Mouse (Mus musculus) left cerebral cortex, adult 11 months (tissue): ENCODE results near the gene Pml.
"Not testable (repeated sequence)": the region's sequence is repeated elsewhere in the genome, so short reads cannot be mapped to it uniquely, and the experiment has no call there.

Experiments used
- DNase-seq: peaks from one replicate; pipeline ENCODE4 v3.0.0; 2022; ENCODE audit warnings: low spot score

Pml gene

DNA sequence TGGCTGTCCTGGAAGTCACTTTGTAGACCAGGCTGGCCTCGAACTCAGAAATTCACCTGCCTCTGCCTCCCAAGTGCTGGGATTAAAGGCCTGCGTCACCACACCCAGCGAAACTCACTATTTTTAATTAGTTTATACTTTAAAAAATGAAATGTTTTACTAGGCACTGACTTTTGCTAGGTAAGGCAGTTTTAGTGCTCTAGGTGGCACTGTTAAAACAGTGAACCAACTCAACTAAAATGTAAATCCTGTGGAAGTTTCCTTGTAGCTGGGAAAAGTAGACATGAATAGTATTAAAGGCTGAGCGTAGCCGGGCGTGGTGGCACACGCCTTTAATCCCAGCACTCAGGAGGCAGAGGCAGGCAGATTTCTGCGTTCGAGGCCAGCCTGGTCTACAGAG is 22.0 kb upstream of the Pml start:
- not testable (repeated sequence) for DNase-seq

DNA sequence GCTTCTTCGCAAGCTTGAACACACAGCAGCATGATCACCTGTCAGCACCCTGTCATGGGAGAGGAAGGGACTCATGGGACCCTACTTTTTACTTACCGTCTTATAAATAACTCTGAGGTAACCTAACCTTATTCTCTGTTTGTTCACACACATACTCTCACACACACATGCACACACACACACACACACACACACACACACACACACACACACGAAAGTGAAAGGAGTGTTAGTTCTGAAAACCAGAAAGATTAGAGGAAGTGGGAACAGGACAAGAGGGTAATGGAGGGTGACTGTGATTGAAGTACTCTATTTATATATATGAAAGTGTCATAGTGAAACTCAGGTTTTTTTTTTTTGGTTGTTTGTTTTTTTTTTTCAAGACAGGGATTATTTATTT is 21.5 kb upstream of the Pml start:
- DNase-seq: no peak

DNA sequence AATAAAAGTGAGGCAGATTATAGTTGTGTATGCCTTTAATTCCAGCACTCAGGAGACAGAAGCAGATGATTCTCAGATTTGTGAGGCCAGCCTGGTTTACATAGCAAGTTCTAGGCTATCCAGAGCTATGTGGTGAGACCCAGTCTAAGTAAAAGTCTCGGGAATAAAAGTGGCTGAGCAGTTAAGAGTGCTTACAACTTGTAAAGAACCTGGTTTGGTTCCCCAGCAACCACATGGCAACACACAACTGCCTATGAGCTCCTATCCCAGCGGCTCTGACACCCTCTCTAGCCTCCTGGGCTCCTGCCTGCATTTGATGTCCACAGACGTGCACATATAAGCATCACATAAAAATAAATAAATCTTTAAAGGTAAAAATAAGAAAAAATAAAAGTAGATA is 20.5 kb upstream of the Pml start:
- DNase-seq: no peak

DNA sequence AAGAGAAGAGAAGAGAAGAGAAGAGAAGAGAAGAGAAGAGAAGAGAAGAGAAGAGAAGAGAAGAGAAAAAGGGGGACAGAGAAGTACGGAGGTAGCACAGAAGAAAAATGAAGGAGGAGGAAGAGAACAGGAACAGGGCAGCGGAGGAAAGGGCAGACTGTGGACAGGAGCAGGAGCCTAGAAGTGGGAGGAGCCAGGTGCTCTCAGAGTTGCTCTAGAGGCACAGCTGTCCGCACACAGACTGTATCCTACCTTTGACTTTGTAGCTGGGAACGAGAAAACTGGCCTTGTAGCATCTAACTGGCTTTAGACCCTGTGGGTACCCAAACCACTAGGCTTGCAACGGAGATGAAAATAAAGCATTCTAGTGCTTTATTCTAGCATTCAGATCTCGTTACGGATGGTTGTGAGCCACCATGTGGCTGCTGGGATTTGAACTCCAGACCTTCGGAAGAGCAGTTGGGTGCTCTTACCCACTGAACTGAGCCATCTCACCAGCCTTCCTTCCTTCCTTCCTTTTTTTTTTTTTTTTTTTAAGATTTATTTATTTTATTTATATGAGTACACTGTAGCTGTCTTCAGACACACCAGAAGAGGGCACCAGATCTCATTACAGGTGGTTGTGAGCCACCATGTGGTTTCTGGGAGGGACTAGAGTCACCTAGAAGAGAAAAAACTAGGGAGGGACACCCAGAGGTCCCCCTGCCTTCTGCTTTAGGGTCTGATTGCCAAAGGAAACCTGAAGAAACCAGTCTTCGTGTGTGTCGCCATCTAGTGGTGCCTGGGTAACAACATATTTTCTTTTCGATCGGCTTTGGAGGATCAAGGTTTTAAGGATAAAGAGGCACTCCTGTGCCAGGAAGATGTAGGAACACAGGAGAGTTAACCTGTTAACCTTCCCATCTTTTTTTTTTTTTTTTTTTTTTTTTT is 19.1 kb upstream of the Pml start:
- no peak for DNase-seq

DNA sequence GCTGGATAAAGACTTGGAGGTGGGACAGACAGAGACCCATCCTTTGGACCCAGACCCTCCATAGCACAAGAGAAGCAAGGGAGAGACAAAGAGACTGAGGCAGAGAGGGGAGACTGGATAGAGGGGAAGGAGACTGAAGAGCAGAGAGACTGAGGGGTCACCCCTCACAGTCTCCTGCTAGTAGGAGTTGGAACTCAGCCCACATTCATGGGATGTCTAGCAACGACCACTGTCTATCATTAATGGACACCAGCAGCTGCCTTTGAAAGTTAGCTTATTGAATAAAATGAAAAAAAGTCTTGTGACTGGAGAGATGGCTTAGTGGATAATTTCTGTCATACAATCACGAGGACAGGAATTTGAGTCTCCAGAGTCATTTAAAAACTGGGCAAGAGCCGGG is 17.5 kb upstream of the Pml start:
- DNase-seq: no peak

DNA sequence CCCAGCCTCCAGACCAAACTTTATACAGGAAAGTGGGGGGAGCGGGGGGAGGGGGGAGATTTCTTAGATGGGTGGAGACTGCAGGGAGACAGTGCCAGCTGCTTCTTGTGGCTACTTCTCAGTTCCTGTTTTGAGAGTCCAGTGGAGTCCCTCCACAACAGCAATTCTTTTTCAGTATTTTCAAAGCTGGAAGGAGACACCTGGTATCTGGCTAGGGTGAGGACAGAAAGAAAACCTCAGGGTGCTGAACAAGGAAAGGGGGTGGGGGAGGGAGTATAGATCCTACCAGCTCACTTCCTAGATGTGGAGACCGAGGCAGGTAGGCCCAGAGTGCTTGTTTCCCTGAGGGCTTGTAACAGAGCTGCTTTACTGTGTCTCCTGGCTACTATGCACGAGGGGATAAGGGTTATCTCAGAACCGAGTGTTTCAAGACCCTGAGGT is 17.0 kb upstream of the Pml start:
- no peak for DNase-seq

DNA sequence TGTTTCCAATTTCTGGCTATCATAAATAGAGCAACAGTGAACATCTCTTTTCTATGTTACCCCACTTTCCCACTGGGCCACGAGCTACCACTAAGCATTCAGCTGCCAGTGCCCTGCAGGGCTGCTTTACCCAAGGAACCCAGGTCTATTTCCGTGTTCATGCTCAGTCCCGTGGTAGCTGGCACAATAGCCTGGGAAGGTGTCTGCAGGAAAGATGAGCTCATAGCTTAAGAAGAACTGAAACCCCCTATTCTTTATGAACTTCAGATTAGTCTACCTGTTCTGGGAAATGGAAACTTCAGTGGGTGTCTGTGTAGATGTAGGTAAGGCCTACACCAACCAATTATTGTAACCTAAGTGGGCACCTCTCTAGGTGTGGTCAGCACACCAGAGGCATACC is 15.8 kb upstream of the Pml start:
- no peak for DNase-seq

DNA sequence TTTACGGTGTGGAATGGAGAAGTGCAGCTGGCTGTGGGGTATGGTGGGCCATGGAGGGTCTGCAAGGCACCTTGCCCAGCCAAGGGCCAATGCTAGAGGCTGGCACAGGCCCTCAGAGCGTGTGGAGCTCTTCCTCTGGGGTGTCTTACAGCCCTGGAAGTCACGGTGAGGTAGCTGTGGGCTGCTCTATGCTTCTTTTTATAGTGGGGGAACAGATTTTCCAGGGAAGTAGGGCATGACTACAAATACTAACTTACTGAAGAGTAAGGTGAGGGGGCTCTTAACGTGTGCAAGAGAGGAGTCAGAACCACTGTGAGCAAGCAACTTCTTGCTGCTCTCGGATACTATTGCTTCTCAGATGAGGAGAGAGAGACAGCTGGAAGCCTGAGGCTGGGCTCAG is 12.9 kb upstream of the Pml start:
- no peak for DNase-seq

DNA sequence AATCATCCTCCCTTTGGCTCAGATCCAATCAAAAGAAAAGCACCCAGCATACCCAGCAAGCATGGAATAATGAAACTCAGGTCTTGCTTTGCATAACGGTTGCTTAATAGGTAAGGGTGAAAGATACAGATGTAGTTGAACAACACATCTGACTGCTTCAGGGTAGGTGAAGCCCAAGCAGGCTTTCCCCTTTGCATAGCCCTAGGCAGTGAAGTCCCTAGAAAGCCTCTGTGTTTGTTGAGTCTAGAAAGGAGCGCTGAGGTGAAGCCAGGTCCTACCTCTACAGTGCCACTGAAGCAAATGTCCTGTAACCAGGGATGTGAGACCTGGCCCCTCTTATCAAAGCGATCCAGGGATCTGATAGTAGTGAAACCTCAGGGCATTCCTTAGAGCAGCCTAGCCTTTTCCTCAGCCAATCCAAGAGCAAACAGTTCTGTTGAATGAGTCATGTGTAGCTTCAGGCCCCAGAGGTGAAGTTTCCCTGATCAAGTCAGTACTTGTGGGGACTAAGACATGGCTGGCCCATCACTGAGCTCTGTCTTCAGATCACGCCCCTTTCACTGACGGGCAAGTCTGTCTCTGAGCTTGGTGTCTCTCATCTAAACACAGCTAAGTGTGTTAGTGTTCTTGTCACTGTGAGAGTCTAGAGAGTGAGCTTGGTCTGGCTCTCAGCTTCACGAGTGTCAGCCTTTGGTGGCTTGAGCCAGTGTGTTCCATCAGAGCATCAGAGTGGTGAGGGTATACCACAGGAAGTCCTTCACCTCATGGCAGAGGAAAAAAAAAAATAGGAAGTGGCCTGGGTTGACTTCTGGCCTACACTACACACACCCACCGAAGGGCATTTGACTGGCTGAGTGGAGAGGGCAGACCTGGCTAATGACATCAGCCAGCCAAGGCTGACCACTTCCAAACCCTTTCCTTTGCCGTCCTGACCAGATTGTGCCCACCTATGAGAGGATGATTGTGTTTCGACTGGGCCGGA is 6.4 kb upstream of the Pml start:
- no peak for DNase-seq

DNA sequence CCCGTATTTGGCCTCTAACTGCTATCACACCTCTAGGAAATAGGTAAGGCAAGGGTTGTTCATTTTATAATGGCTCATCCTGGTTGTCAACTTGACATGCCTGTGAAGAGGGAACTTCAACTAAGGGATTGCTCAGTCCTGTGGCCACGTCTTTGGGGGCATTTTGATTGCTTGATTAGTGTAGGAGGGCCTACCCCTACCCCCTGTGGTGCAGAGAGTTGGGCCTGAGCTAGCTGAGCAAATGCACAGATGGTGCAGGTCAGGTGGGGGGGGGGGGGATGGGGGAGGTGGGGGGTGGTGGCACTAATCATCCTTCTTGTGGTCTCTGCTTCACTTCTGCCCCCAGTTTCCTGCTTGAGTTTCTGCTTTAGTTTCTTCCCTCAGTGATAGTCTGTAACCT is 5.5 kb upstream of the Pml start:
- no peak for DNase-seq

DNA sequence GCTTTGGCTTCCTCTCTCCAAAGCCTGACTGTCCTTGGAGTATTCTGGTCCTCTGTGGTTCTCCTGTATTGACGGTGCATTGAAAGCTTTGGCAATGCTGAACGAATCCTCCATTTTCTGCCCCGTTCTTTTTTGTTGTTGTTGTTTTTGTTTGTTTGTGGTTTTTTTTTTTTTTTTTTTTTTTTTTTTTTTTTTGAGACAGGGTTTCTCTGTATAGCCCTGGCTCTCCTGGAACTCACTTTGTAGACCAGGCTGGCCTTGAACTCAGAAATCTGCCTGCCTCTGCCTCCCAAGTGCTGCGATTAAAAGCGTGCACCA is 4.2 kb upstream of the Pml start:
- DNase-seq: not testable (repeated sequence)

DNA sequence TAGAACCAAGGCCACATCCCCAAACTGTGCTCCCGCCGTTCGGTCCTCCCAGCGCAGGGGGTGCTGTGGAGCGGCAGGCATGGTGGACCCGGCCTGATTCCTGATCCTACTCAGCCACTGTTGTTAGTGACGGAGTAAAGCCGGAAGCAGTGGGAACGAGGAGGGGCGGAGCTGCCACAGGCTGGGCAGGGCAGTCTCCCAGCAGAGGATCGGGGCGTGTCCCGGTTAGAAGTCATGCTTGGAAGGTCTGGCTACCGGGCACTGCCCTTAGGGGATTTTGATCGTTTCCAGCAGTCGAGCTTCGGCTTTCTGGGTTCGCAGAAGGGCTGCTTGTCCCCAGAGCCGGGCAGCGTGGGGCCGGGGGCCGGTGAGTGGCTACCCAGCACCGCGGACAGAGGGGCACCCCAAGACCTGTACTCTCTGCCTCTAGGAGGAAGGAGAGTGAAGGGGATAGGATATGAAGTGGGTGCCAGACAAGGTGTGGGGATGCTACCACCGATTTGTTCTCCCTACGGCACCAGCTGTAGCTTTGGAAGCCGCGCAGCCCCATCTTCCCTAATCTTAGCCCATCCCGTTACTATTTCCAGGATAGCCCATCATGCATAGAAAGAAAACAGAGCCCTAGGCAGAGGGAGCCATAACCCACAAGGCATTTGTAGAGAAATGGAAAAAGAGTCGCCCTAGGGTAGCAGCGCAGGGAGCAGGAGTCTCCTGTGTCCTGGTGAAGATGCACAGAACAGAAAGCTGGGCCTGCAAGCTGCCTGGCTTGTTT is 3.6 kb upstream of the Pml start, which contains the start of gene Stoml1:
Gene Stoml1 (plus strand): TSS at position 132 of the 772 bp plus-strand sequence.
- DNase-seq: peak; percentile 87

DNA sequence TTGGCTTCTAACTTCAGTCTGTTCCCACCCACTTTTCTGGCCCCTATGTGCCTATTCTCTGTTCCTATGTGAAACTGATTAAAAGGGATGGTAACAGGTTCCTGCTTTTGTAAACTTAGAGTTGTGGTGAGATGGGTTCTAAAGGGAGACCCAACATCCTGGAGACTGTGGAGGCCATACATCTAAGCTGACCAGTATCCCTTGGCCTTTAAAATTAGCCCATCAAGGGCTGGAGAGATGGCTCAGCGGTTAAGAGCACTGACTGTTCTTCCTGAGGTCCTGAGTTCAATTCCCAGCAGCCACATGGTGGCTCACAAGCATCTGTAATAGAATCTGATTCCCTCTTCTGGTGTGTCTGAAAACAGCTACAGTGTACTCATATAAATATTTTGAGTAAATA is 1.1 kb upstream of the Pml start:
- DNase-seq: not testable (repeated sequence)

DNA sequence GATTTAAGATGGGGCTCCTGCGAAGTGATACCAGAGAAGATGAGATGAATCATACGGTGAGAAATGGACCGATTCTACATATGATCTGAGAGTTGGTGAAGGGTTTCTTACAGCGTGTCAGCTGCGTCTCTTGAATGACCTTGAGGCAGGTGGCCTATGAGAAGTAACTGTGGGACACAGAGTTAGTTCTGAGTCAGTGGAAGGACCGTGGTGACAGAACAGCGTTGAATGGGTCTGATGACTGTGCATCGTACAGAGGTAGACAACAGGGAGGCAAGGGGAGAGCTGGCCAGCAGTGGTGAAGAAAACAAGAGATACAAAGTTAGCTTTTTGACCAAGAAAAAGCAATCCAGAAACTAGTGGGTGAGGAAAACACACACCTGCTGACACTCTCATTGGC is 736 bp upstream of the Pml start:
- DNase-seq: no peak

DNA sequence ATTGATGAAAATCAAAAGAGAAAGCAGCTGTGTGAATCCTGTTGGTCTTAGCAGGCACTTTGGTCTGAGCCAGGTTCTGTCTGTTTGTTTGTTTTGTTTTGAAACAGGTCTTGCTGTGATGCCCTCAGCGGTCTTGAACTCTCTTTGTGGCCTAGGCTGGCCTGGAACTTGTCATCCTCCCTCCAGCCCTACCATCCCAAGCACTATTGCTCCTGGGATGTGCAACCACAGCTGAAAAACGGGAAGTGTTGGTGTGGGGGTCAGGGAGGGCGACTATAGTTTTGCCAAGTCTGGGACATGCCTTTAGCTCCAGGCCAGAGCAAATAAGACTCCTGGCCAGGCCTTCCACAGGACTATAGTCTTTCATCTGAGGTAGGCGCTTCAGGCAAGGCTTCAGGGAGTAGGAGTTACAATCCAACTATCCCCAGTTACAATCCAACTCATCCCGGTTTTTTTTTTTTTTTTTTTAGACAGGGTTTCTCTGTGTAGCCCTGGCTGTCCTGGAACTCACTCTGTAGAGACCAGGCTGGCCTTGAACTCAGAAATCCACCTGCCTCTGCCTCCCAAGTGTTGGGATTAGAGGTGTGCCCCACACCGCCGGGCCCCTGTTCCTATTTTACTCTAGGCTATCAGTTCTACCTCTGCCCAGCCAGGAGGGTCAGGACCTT is 706 bp downstream of the Pml start:
- no peak for DNase-seq

DNA sequence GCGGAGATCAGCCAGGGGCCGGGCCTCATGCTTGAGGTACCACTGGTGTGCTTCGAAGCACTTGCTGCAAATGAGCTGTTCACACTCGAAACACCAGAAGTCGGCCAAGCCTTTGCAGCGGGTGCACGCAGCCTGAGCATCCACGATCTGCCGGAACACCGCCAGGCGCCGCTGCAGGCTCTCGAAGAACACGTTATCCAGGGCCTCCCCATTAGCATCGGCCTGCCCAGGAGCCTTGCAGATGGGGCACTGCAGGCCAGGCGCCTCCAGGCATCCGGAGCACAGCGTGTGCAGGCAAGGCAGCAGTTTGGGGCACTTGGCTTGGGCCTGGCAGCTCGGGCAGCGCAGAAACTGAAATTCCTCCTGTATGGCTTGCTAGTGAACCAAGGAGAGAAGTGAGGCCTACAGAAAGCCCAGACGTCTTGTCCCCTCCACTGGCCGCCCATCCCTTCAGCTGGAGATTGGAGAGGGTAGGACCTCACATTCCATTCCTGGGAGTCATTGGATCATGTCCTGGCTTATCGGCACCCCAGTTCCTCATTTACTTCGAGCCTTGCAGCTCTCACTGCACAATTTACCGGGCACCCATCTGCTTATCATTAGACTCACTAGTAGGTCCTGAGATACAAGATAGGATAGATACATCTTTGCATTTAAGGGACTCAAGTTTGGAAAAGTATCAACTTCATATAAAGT is 2.4 kb downstream of the Pml start:
- peak; percentile 62 for DNase-seq

DNA sequence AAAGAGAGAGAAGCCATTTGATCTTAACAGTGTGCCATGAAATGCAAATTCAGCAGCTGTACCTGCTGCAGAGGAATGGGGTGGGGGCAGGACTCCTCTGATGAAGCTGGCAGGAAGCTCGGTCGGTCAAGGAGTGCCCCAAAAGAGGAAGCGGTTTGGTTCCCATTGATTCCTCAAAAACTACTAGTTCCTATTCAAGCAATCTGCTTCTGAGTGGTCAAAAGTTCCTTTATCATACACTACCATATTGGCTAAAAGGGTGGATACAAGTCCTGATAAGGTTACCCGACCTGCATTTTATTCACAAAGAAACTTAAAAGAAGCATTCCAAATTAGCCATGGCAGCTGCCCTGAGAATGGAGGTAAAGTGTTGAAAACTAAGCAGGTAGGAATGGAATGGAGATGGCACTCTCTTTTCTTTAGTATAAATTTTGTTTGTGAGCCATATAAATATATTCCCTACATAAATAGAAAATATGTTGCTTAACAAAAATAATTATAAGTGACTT is 3.4 kb downstream of the Pml start:
- no peak for DNase-seq

DNA sequence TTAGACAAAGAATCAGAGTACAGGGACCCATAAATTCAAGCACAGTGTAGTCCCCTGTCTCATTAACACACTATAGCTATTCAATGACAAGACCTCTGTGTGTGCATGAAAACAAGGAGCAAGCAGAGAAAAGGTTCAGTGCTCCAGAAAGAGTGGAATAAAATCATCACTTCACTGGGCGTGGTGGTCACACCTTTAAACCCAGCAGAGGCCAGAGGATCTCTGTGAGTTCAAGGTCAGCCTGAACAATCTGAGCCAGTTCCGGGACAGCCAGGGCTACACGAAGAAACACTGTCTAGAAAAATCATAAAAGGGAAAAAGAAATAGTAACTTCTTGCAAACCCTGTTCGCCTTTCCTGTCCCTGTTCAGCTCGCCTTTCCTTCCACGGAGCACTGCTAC is 5.9 kb downstream of the Pml start:
- no peak for DNase-seq

DNA sequence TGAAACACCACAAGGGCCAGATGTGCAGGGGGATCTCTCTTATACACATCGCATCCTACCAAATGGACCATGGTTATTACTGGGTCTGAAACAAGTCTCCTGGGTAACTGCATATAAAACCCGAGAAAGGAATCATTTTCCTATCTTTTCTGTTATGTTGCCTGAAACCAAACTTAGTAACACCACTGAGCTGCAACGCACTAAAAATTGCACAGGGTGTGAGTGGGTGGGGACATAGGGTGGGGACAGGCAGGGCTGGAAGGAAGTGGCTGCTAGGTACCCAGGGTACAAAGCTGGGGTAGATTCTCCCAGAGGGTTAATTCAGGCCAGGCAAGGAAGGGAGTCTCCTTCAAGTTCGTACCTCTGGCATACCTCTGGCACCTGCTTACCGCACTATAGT is 6.9 kb downstream of the Pml start:
- DNase-seq: no peak

DNA sequence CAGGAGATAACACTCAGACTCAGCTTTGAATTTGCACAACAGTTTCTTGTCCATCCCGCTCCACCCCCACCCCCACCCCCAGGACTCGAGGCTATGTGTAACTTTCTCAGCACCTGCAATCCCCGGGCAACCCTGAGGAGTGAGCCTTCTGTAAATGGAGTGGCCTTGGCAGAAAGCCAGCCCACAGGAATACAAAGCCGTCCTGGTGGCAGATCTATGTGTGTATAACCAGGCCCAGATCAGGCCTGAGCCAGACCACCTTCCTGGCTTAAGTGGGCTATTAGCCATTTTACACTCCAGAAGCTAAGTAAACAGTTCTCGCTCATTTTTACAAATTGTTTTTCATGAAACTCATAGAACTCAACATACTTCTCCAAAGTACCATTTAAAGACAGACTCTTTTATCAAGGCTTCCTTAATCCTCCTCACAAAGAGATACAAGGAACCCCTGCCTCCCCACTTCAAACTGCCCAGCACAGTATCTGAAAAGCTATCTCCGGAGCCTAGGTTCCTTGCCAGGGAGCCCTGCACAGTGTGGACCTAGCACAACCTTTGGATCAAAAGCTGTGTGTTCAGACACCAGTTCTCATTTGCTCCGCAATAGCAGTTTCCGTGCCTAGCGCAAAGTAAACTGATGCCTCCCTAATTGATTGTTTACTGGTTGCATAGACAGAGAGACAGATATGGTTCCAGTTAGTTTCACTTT is 7.7 kb downstream of the Pml start:
- DNase-seq: no peak
